Mouse (Mus musculus) bone marrow, adult 2 months (tissue): ENCODE measurements around the gene Ebi3.
"Not testable (repeated sequence)": the region's sequence is repeated elsewhere in the genome, so short reads cannot be mapped to it uniquely, and the experiment has no call there.

Source experiments
- CTCF ChIP-seq: fragments of 200-500 bp; IDR thresholded peaks from 2 replicates; pipeline ENCODE4 v1.5.1; 2011; ENCODE audit warnings: low read length, control low read depth; ENCODE audit not compliant: control insufficient read depth, insufficient read depth
- POLR2A ChIP-seq: fragments of 200-500 bp; IDR thresholded peaks from 2 replicates; pipeline ENCODE4 v1.6.1; 2011; ENCODE audit warnings: low read depth, mild to moderate bottlenecking, control low read depth, low read length, borderline replicate concordance; ENCODE audit not compliant: control insufficient read depth

DNA sequence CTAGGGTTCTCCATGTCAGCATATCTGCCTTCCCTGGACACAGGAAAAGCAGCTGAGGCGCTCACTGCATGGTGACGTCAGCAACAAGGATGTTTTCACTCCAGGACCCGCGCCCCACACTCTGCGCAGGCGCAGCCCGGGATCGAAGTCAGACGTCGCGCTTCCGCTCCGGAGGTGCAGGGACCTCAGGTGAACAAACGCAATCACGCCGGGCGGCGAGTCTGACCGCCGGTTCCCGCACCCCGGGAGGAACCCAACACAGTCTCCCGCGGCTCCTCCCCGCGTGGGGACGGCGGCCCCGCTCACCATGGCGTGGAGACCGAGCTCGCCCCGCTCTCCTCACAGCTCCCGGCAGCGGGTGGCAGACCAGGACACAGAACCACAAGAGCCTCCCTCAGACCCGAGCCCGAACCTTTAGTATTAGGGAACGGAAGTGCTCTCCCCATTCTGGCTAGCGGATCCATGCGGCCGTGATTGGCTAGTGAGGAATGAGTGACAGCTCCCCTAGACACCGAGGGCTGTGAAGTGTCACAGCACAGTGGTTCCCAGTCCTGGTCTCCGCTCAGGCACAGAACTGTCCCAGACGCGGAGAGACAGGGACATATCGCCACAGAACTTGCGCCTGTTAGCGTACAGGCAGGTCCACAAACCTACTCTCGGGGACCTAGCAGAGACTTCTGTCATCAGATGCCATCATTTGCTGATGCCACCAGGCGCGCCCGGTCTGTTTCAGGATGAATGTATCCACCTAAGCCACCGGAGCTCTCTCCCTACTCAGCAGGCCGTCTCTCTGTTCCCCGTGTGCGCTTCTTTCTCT lies 7.4 kb upstream of the Ebi3 start:
- not testable (repeated sequence) for TF ChIP-seq CTCF
- TF ChIP-seq POLR2A = peak; percentile 52; the same call in 1 of the 2 replicates
